Mouse (Mus musculus) splenic B cell, adult 2 months (primary cell): Measurements from ENCODE around the gene Mrps14.

Experiments
- DNase-seq: peaks from one replicate; pipeline ENCODE4 v3.0.0-alpha.2; 2011; ENCODE audit warnings: low read depth, low spot score
- H3K27me3 ChIP-seq: 2 replicates; pipeline ENCODE4 v1.6.1; 2012; ENCODE audit warnings: mild to moderate bottlenecking, low read length, moderate library complexity, mixed read lengths; ENCODE audit not compliant: control insufficient read depth, poor library complexity, insufficient read depth, severe bottlenecking
- H3K36me3 ChIP-seq: 2 replicates; pipeline ENCODE4 v1.6.1; 2012; ENCODE audit warnings: mild to moderate bottlenecking, low read length, moderate library complexity, mixed read lengths; ENCODE audit not compliant: control insufficient read depth, poor library complexity, insufficient read depth, severe bottlenecking

Mrps14 gene

GRCm38 (mm10) chr1:160194529-160195336 is at the start of gene Mrps14:
TSS of gene Mrps14 (plus strand) at chr1:160195215.
- DNase-seq, result peak; percentile 100
- Histone ChIP-seq H3K36me3 (peaks cover 2% of the 10 kb centered on the region; the same call in 1 of the 2 replicates), H3K27me3 (no peaks in the 10 kb centered on the region)

GRCm38 (mm10) chr1:160145606-160146005 is 49.4 kb upstream of the Mrps14 start:
- Histone ChIP-seq H3K27me3 (no peaks in the 10 kb centered on the region), H3K36me3 (no peaks in the 10 kb centered on the region)
- no peak for DNase-seq

GRCm38 (mm10) chr1:160147274-160147673 is 47.7 kb upstream of the Mrps14 start:
- H3K27me3 ChIP-seq, result no peaks in the 10 kb centered on the region
- no peak for DNase-seq
- H3K36me3 ChIP-seq, result no peaks in the 10 kb centered on the region

- H3K27me3 ChIP-seq, result no peaks in the 10 kb centered on the region
- DNase-seq, result no peak
- no peaks in the 10 kb centered on the region for H3K36me3 ChIP-seq
These were observed 45.6 kb upstream of the Mrps14 start for GRCm38 (mm10) chr1:160149291-160149906.

- DNase-seq, result no peak
These were observed 44.3 kb upstream of the Mrps14 start for GRCm38 (mm10) chr1:160150726-160151125.

GRCm38 (mm10) chr1:160153480-160153879 is 41.5 kb upstream of the Mrps14 start, which contains the start of gene Tnn:
TSS of gene Tnn (minus strand) at chr1:160153580.
- no peaks in the 10 kb centered on the region for H3K27me3 ChIP-seq
- DNase-seq, result no peak
- no peaks in the 10 kb centered on the region for H3K36me3 ChIP-seq

More at GRCm38 (mm10) chr1:160150726-160151125, 44.3 kb upstream of the Mrps14 start:
- Histone ChIP-seq H3K36me3 (no peaks in the 10 kb centered on the region), H3K27me3 (no peaks in the 10 kb centered on the region)

GRCm38 (mm10) chr1:160158190-160158589 is 36.8 kb upstream of the Mrps14 start:
- no peaks in the 10 kb centered on the region for H3K36me3 ChIP-seq
- no peaks in the 10 kb centered on the region for H3K27me3 ChIP-seq
- DNase-seq, result no peak

- no peaks in the 10 kb centered on the region for H3K27me3 ChIP-seq
- no peak for DNase-seq
- H3K36me3 ChIP-seq, result no peaks in the 10 kb centered on the region
These were observed 28.4 kb upstream of the Mrps14 start for GRCm38 (mm10) chr1:160166600-160166999.

GRCm38 (mm10) chr1:160176903-160177302 is 18.1 kb upstream of the Mrps14 start:
- DNase-seq, result no peak
- no peaks in the 10 kb centered on the region for H3K27me3 ChIP-seq
- H3K36me3 ChIP-seq, result no peaks in the 10 kb centered on the region

GRCm38 (mm10) chr1:160181216-160181615 is 13.8 kb upstream of the Mrps14 start:
- H3K36me3 ChIP-seq, result no peaks in the 10 kb centered on the region
- no peaks in the 10 kb centered on the region for H3K27me3 ChIP-seq

GRCm38 (mm10) chr1:160184506-160184905 is 10.5 kb upstream of the Mrps14 start:
- H3K36me3 ChIP-seq, result no peaks in the 10 kb centered on the region
- DNase-seq, result peak; percentile 50
- no peaks in the 10 kb centered on the region for H3K27me3 ChIP-seq

More at GRCm38 (mm10) chr1:160181216-160181615, 13.8 kb upstream of the Mrps14 start:
- no peak for DNase-seq

GRCm38 (mm10) chr1:160195337-160195663 is 285 bp downstream of the Mrps14 start:
- no peak for DNase-seq
- Histone ChIP-seq H3K36me3 (peaks cover 3% of the 10 kb centered on the region; the same call in 1 of the 2 replicates), H3K27me3 (no peaks in the 10 kb centered on the region)

- Histone ChIP-seq H3K36me3 (peaks cover 13% of the 10 kb centered on the region), H3K27me3 (no peaks in the 10 kb centered on the region)
These were observed 10.5 kb downstream of the Mrps14 start for GRCm38 (mm10) chr1:160205486-160205885.

GRCm38 (mm10) chr1:160209844-160210243 is 14.8 kb downstream of the Mrps14 start:
- peaks cover 7% of the 10 kb centered on the region for H3K36me3 ChIP-seq
- no peaks in the 10 kb centered on the region for H3K27me3 ChIP-seq
- DNase-seq, result no peak

More at GRCm38 (mm10) chr1:160205486-160205885, 10.5 kb downstream of the Mrps14 start:
- DNase-seq, result no peak

GRCm38 (mm10) chr1:160210566-160210965 is 15.6 kb downstream of the Mrps14 start:
- no peak for DNase-seq
- Histone ChIP-seq H3K36me3 (peaks cover 5% of the 10 kb centered on the region), H3K27me3 (no peaks in the 10 kb centered on the region)
